Mouse (Mus musculus) forebrain, embryonic 11.5 days (tissue): Measurements from ENCODE around the gene Ndufs7. TPM values are rescaled to one million over a fixed set of nuclear protein-coding genes. Genes with fewer than 3 reads are reported as not detected.

Experiments
- ATAC-seq: fragments of 200-750 bp; cut with Nextera tagmentation; replicated peaks from 2 replicates; pipeline ENCODE4 v1.8.0; 2017; ENCODE audit warnings: moderate TSS enrichment; ENCODE audit not compliant: low FRiP score
- DNase-seq: peaks from one replicate; pipeline ENCODE4 v3.0.0-alpha.2; 2017; ENCODE audit warnings: low spot score
- H3K27ac ChIP-seq: fragments of 300-500 bp; sonication (generic); 2 replicates; pipeline ENCODE4 v1.5.1; 2014; ENCODE audit warnings: low read depth, low read length
- H3K27me3 ChIP-seq: fragments of 300-500 bp; sonication (generic); 2 replicates; pipeline ENCODE4 v1.6.1; 2014; ENCODE audit warnings: mild to moderate bottlenecking, low read length, mixed read lengths; ENCODE audit not compliant: control insufficient read depth, insufficient read depth
- H3K36me3 ChIP-seq: fragments of 300-500 bp; sonication (generic); 2 replicates; pipeline ENCODE4 v1.6.1; 2014; ENCODE audit warnings: mild to moderate bottlenecking, low read length, moderate library complexity, mixed read lengths; ENCODE audit not compliant: control insufficient read depth, insufficient read depth
- H3K4me1 ChIP-seq: fragments of 300-500 bp; sonication (generic); replicated peaks from 2 replicates; pipeline ENCODE4 v1.6.1; 2014; ENCODE audit warnings: low read length, mixed read lengths; ENCODE audit not compliant: control insufficient read depth, insufficient read depth
- H3K4me2 ChIP-seq: fragments of 300-500 bp; sonication (generic); 2 replicates; pipeline ENCODE4 v1.6.1; 2014; ENCODE audit warnings: low read depth, mild to moderate bottlenecking, low read length, moderate library complexity, mixed read lengths; ENCODE audit not compliant: severe bottlenecking
- H3K4me3 ChIP-seq: fragments of 300-500 bp; sonication (generic); 2 replicates; pipeline ENCODE4 v1.5.1; 2014; ENCODE audit warnings: low read depth, low read length
- H3K9ac ChIP-seq: fragments of 300-500 bp; sonication (generic); 2 replicates; pipeline ENCODE4 v1.6.1; 2014; ENCODE audit warnings: low read length
- H3K9me3 ChIP-seq: fragments of 300-500 bp; sonication (generic); 2 replicates; pipeline ENCODE4 v1.6.1; 2016; ENCODE audit warnings: low read length, mixed read lengths; ENCODE audit not compliant: control insufficient read depth
- WGBS: fragments of 180-500 bp; shearing (Covaris S2); extraction: QIAGEN DNeasy Blood & Tissue Kit; methylation state at CpG from one replicate; pipeline ENCODE4 v1.1.7; 2014; 5-methylcytosine and 5-hydroxymethylcytosine counted together
- polyA plus RNA-seq: library from polyadenylated mRNA; unstranded; fragments of >200 nt; fragmentation: Nextera tagmentation; extraction: Ambion mirVana; gene quantifications from 2 replicates; pipeline ENCODE4 v1.2.1, GENCODE M21; 2014

Ndufs7 gene
- polyA plus RNA-seq, 1 experiment from 2014 or later = 219 TPM

DNA sequence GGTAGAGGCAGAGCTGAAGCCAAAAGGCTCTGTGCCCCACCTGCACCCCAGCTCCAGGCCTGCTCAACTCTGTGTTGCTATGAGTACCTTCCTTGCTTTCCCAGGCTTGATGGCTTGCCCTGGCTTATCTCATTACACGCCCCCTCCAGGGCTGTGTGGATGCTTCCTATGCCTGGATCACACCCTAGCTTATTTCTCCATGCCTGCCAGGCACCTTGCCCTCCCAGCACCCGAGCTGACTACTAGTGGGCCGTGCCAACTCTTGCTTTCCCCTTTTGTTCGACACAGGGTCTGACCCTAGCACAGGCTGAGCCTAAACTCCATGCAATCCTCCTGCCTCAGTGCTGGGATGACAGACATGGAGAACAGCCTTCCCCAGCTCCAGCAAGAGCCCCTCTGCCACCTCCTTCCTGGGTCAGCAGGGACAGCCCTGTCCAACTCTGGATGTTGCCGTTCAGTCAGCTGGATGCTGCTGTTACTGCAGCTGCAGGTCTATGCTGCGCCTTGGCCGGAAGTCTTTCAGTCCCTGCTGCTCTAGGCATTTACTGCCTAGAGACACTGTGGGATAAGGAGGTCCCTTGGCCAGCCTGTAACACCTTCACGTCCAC lies 48.7 kb downstream of the Ndufs7 start:
- 79% methylated on average over 8 of the region's 8 CpGs for WGBS
- no peak for ATAC-seq
- no peak overlapping the region for H3K27ac ChIP-seq
- H3K9ac ChIP-seq = peak overlapping the region; percentile 21
- DNase-seq = no peak
- no peak overlapping the region for H3K4me3 ChIP-seq
- H3K36me3 ChIP-seq = peaks cover 14% of the 10 kb centered on the region
- H3K4me2 ChIP-seq = no peak overlapping the region
- H3K4me1 ChIP-seq = peaks cover 56% of the 10 kb centered on the region
- H3K9me3 ChIP-seq = no peaks in the 10 kb centered on the region
- H3K27me3 ChIP-seq = peaks cover 5% of the 10 kb centered on the region

DNA sequence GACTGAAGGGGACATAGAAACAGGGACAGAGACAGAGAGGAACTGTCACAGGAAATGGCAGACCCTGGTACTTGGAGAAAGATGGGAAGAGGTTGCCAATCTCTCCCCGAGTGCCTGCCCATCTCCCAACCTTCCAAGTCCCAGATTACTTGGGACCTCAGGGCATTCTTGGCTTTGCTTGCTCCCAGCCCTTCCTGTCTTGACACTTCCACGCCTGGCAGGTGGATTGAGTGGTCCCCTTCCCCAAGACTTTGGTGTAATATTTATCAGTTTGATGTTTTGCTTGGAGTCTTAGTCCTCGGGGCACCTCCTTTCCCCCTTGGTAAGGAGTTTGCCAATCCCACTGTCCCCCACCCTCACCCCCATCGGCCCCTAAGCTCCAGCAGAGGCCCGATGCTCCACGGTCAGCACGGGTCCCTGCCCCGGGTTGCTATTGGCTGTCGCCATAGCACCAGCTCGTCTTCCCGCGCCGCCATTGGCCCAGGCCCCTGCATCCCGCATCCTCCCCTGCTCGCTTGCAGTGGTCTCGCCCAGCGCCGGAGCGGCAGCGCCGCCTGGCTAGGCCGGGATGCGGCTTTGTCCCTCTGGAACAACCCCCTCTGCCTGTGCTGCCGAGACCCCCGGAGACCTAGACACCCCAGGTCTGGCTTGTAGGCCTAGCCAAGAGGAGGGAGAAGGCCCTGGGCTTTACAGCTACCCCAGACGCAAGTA lies 49.8 kb downstream of the Ndufs7 start:
- H3K4me1 ChIP-seq = peaks cover 53% of the 10 kb centered on the region
- peak overlapping the region; percentile 88 for H3K27ac ChIP-seq
- peak overlapping the region; percentile 63 for H3K4me3 ChIP-seq
- ATAC-seq (peak; percentile 86), DNase-seq (peak; percentile 95)
- peak overlapping the region; percentile 95 for H3K9ac ChIP-seq
- no peaks in the 10 kb centered on the region for H3K9me3 ChIP-seq
- H3K27me3 ChIP-seq = peaks cover 5% of the 10 kb centered on the region
- peaks cover 14% of the 10 kb centered on the region for H3K36me3 ChIP-seq
- 4% methylated on average over 26 of the region's 26 CpGs for WGBS
- H3K4me2 ChIP-seq = peak overlapping the region; percentile 74

DNA sequence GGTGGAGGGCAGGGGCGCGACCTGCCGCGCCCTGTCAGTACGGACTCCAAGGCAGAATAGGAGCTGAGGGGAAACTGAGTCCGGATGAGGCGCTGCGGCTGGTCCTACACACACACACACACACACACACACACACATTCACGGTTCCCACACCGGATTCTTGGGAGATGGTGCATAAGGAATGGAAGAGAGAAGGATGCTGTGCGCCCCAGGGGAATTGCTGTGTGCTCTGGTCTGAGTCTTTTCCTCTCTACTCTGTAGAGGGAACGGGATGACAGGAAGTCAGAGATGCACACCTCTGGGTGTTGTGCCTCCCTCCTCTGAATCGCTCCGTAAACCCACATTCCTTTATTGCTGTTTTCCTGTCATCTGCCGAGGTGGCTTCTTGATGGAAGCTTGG lies 50.4 kb downstream of the Ndufs7 start:
- ATAC-seq (no peak), DNase-seq (no peak)
- no peaks in the 10 kb centered on the region for H3K9me3 ChIP-seq
- peaks cover 53% of the 10 kb centered on the region for H3K4me1 ChIP-seq
- peaks cover 5% of the 10 kb centered on the region for H3K27me3 ChIP-seq
- H3K9ac ChIP-seq = peak overlapping the region; percentile 95
- peak overlapping the region; percentile 74 for H3K4me2 ChIP-seq
- H3K27ac ChIP-seq = peak overlapping the region; percentile 88
- WGBS = 5% methylated on average over 15 of the region's 15 CpGs
- H3K4me3 ChIP-seq = peak overlapping the region; percentile 63
- H3K36me3 ChIP-seq = peaks cover 8% of the 10 kb centered on the region

DNA sequence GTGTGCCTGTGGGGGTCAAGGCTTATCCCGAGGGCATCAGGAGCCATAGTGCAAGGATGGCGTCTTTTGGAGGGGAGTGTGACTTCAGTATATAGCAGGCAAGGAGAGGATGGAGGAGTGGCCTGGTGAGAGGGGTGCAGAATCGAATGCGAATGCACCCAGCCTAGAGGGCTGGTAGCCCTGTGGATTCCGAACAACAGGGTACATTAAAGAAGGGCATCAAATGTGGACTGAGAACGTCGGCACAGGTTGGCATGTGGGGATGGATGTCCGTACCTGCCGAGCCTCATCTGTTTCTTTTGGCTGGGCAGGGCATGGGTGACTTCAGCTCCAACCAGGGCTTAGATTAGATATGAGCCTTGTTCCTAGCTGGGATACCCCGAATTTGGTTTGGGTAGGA lies 50.9 kb downstream of the Ndufs7 start:
- Histone ChIP-seq H3K4me1 (peaks cover 53% of the 10 kb centered on the region), H3K9ac (peak overlapping the region; percentile 95), H3K27me3 (peaks cover 5% of the 10 kb centered on the region), H3K4me2 (peak overlapping the region; percentile 74), H3K4me3 (peak overlapping the region; percentile 63), H3K9me3 (no peaks in the 10 kb centered on the region), H3K27ac (peak overlapping the region; percentile 88; the same call in 1 of the 2 replicates), H3K36me3 (peaks cover 3% of the 10 kb centered on the region; the same call in 1 of the 2 replicates)
- ATAC-seq (no peak), DNase-seq (no peak)
- 45% methylated on average over 10 of the region's 10 CpGs for WGBS

DNA sequence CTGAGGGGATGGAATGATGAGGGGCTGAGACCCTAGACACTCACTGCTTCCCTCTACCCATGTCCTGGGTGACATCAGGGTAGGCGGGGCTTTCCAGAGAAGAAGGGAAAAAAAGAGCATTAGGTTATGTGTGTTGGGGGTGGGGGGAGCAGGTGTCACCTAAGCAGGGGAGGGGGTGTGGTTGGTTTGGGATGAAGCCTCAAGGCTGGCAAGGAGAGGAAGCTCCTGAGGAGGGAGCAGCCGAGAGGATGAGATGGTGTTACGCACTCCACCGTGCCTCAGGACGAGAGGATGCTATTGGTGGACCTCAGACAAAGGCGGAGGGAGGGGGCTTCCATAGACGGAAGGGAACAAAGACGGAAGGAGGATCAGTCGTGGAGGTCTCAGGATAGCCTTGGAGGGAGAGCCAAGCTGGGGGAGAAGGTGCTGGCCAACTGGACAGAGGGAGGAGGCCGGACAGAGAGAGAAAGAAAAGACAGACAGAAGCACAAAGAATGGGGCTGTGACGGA lies 51.8 kb downstream of the Ndufs7 start:
- Histone ChIP-seq H3K9ac (peak overlapping the region; percentile 68), H3K4me2 (peak overlapping the region; percentile 74), H3K27me3 (peaks cover 5% of the 10 kb centered on the region), H3K4me1 (peaks cover 49% of the 10 kb centered on the region), H3K4me3 (peak overlapping the region; percentile 63), H3K27ac (peak overlapping the region; percentile 57), H3K9me3 (no peaks in the 10 kb centered on the region), H3K36me3 (peaks cover 6% of the 10 kb centered on the region; the same call in 1 of the 2 replicates)
- ATAC-seq = peak; percentile 69
- 7% methylated on average over 11 of the region's 11 CpGs for WGBS
- peak; percentile 78 for DNase-seq

DNA sequence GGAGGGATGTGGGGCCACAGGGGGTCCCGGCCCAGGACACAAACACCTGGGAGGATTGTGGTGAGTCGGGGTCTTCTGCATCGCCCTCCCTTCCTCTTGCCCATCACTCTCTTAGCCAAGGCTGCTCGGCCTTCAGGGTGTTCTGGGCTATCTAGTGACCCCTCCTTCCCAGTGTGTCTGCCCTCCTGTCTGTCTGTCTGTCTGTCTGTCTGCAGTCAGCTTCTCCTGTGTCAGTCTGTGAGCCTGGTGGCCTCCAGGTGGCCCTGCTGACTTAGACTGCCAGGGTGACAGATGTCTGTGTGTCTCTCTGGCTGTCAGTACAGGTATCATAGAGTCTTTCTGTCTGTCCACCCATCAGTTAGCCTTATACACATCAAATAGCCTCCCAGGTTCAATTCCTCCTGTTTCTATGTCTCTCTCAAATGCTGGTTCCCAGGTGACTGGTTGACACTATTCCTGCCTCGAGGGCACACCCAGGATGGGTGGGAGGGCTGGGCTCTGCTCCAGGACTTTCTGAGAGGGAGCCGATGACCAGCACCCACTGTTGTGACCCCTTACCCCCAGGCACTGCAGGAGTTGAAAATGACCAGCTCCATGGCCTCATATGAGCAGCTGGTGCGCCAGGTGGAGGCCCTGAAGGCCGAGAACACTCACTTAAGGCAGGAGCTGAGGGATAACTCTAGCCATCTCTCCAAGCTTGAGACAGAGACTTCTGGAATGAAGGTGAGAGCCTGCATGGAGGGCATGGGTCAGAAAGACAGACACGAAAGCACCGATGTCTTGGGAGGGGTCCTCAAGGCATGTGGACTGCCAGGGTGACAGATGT lies 52.5 kb downstream of the Ndufs7 start:
- no peak for DNase-seq
- Histone ChIP-seq H3K36me3 (peaks cover 9% of the 10 kb centered on the region; the same call in 1 of the 2 replicates), H3K9ac (peak overlapping the region; percentile 68), H3K4me3 (peak overlapping the region; percentile 63), H3K4me1 (peaks cover 47% of the 10 kb centered on the region), H3K27me3 (peaks cover 5% of the 10 kb centered on the region), H3K9me3 (no peaks in the 10 kb centered on the region), H3K4me2 (peak overlapping the region; percentile 74), H3K27ac (peak overlapping the region; percentile 57)
- WGBS = 75% methylated on average over 10 of the region's 10 CpGs
- no peak for ATAC-seq

DNA sequence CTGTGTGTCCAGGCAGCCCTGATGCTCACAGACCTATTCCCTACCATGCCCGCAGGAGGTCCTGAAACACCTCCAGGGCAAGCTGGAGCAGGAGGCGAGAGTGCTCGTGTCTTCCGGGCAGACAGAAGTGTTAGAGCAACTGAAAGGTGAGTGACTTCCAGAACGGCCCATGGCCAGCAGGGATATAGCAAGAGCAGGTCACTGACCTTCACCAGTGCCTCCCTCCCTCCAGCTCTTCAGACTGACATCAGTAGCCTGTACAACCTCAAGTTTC lies 53.1 kb downstream of the Ndufs7 start:
- Histone ChIP-seq H3K27ac (no peak overlapping the region), H3K4me3 (peak overlapping the region; percentile 63), H3K9me3 (no peaks in the 10 kb centered on the region), H3K4me2 (peak overlapping the region; percentile 74), H3K36me3 (peaks cover 9% of the 10 kb centered on the region; the same call in 1 of the 2 replicates), H3K4me1 (peaks cover 41% of the 10 kb centered on the region), H3K27me3 (peaks cover 5% of the 10 kb centered on the region), H3K9ac (peak overlapping the region; percentile 35)
- no peak for ATAC-seq
- 64% methylated on average over 5 of the region's 5 CpGs for WGBS
- DNase-seq = no peak

DNA sequence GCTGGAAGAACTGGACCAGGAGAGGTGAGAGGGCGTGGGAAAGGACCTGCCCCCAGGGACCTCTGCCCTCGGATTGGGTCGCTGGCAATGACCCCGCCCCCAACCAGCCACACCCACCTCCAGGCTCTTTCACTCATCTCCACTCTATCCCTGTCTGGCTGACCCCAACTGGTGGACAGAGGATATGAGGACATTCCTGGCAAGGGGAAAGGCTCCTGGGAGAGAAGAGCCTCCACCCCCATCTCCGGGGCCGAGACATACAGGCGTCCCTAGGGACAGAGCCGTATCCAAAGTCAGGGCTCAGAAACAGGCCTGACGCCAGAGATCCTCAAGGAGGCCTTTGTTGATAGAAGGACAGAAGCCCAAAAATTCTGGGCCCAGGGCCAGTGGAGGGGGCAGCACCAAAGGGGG lies 53.6 kb downstream of the Ndufs7 start:
- H3K4me1 ChIP-seq = peaks cover 40% of the 10 kb centered on the region
- H3K27me3 ChIP-seq = peaks cover 5% of the 10 kb centered on the region
- H3K4me2 ChIP-seq = peak overlapping the region; percentile 74
- no peak for ATAC-seq
- H3K9ac ChIP-seq = no peak overlapping the region
- no peak overlapping the region for H3K27ac ChIP-seq
- H3K9me3 ChIP-seq = no peaks in the 10 kb centered on the region
- DNase-seq = no peak
- WGBS = 18% methylated on average over 9 of the region's 9 CpGs
- peaks cover 12% of the 10 kb centered on the region; the same call in 1 of the 2 replicates for H3K36me3 ChIP-seq
- H3K4me3 ChIP-seq = peak overlapping the region; percentile 63
